Mouse (Mus musculus) kidney, postnatal 4 days (tissue): Measurements from ENCODE around the gene 6430550D23Rik.

Experiments used
- DNase-seq, 2 experiments: peaks; one replicate each; pipeline ENCODE4 v3.0.0; 2021; ENCODE audit warnings: mixed read lengths in 2 of 2

6430550D23Rik gene

GRCm38 (mm10) chr2:156007888-156008532 lies at the start of gene 6430550D23Rik, which contains the start of gene Ergic3:
6430550D23Rik (minus strand) TSS chr2:156007977.
Ergic3 (plus strand) TSS chr2:156008045.
- DNase-seq, result peak; percentile 98 to 99

- no peak for DNase-seq
These were observed 45.0 kb upstream of the 6430550D23Rik start, which contains the start of gene Fer1l4 for GRCm38 (mm10) chr2:156052816-156053215. Fer1l4 (minus strand) TSS chr2:156052947.

GRCm38 (mm10) chr2:156047929-156048328 lies 40.2 kb upstream of the 6430550D23Rik start:
- peak; percentile 36 to 46 for DNase-seq

GRCm38 (mm10) chr2:156042903-156043302 lies 35.1 kb upstream of the 6430550D23Rik start:
- no peak for DNase-seq

GRCm38 (mm10) chr2:156039390-156039789 lies 31.6 kb upstream of the 6430550D23Rik start:
- no peak for DNase-seq

GRCm38 (mm10) chr2:156025482-156025881 lies 17.7 kb upstream of the 6430550D23Rik start:
- DNase-seq, result no peak

GRCm38 (mm10) chr2:156021765-156022164 lies 14.0 kb upstream of the 6430550D23Rik start:
- DNase-seq, result no peak

- no peak for DNase-seq
These were observed 13.4 kb upstream of the 6430550D23Rik start for GRCm38 (mm10) chr2:156021219-156021618.

GRCm38 (mm10) chr2:156018106-156018505 lies 10.3 kb upstream of the 6430550D23Rik start:
- no peak for DNase-seq

- DNase-seq, result peak; percentile 39 to 54
These were observed 2.4 kb downstream of the 6430550D23Rik start for GRCm38 (mm10) chr2:156005393-156005792.

- peak; percentile 26 to 45 for DNase-seq
These were observed 15.9 kb downstream of the 6430550D23Rik start for GRCm38 (mm10) chr2:155991863-155992321.

- DNase-seq, result no peak
These were observed 16.6 kb downstream of the 6430550D23Rik start for GRCm38 (mm10) chr2:155991151-155991550.

- no peak for DNase-seq
These were observed 18.7 kb downstream of the 6430550D23Rik start for GRCm38 (mm10) chr2:155989085-155989484.

GRCm38 (mm10) chr2:155987131-155987530 lies 20.6 kb downstream of the 6430550D23Rik start:
- no peak for DNase-seq

GRCm38 (mm10) chr2:155985776-155986175 lies 22.0 kb downstream of the 6430550D23Rik start:
- no peak for DNase-seq

- peak; percentile 37 to 58 for DNase-seq
These were observed 28.3 kb downstream of the 6430550D23Rik start for GRCm38 (mm10) chr2:155979328-155979991.

- DNase-seq, result no peak
These were observed 33.6 kb downstream of the 6430550D23Rik start for GRCm38 (mm10) chr2:155974087-155974731.

GRCm38 (mm10) chr2:155973348-155973747 lies 34.4 kb downstream of the 6430550D23Rik start:
- DNase-seq, result no peak

- no peak for DNase-seq
These were observed 44.8 kb downstream of the 6430550D23Rik start for GRCm38 (mm10) chr2:155962991-155963390.

- DNase-seq, result no peak
These were observed 45.9 kb downstream of the 6430550D23Rik start for GRCm38 (mm10) chr2:155961862-155962261.

- peak in 1 of 2 experiments; percentile 21 for DNase-seq
These were observed 47.8 kb downstream of the 6430550D23Rik start for GRCm38 (mm10) chr2:155959981-155960380.

GRCm38 (mm10) chr2:155956134-155957059 lies 51.4 kb downstream of the 6430550D23Rik start, which contains the start of gene Cep250:
Cep250 (plus strand) TSS chr2:155956458.
- peak; percentile 91 to 96 for DNase-seq
